Mouse (Mus musculus): ENCODE results near the gene Srgap2. TPM values are rescaled to one million over a fixed set of nuclear protein-coding genes. Genes with fewer than 3 reads are reported as not detected.

Gene Srgap2
- polyA plus RNA-seq, 1 experiment from 2014 or later: 13.4 TPM

- Histone ChIP-seq H3K4me2 (no peak overlapping the region), H3K27ac (replicated peaks) (no peak overlapping the region), H3K9me3 (no peaks in the 10 kb centered on the region), H3K27me3 (no peaks in the 10 kb centered on the region), H3K9ac (no peak overlapping the region), H3K4me3 (no peak overlapping the region), H3K4me1 (replicated peaks) (peaks cover 24% of the 10 kb centered on the region), H3K36me3 (no peaks in the 10 kb centered on the region)
- 78% methylated on average over 3 of the region's 3 CpGs for WGBS
- ATAC-seq (ENCODE audit: low read depth): no peak
Observed at GRCm38 (mm10) chr1:131455355-131455890, 71.7 kb downstream of the Srgap2 start.

- H3K4me1 ChIP-seq (replicated peaks): peaks cover 24% of the 10 kb centered on the region
Observed at GRCm38 (mm10) chr1:131454386-131454785, 72.8 kb downstream of the Srgap2 start.

GRCm38 (mm10) chr1:131453335-131453734, 73.8 kb downstream of the Srgap2 start:
- 19% methylated on average over 1 of the region's 1 CpGs for WGBS

More at GRCm38 (mm10) chr1:131454386-131454785, 72.8 kb downstream of the Srgap2 start:
- WGBS: 82% methylated on average over 2 of the region's 2 CpGs
- Histone ChIP-seq H3K27me3 (no peaks in the 10 kb centered on the region), H3K9ac (no peak overlapping the region), H3K36me3 (no peaks in the 10 kb centered on the region), H3K4me2 (no peak overlapping the region), H3K27ac (replicated peaks) (no peak overlapping the region), H3K4me3 (no peak overlapping the region), H3K9me3 (no peaks in the 10 kb centered on the region)
- no peak for ATAC-seq (ENCODE audit: low read depth)

GRCm38 (mm10) chr1:131448373-131448772, 78.8 kb downstream of the Srgap2 start:
- no peak overlapping the region for H3K4me2 ChIP-seq
- ATAC-seq (ENCODE audit: low read depth): no peak
- peaks cover 9% of the 10 kb centered on the region for H3K4me1 ChIP-seq (replicated peaks)
- no peaks in the 10 kb centered on the region for H3K27me3 ChIP-seq
- no peaks in the 10 kb centered on the region for H3K9me3 ChIP-seq
- no peaks in the 10 kb centered on the region for H3K36me3 ChIP-seq
- H3K27ac ChIP-seq (replicated peaks): no peak overlapping the region
- WGBS: 83% methylated on average over 5 of the region's 5 CpGs
- no peak overlapping the region for H3K4me3 ChIP-seq
- no peak overlapping the region for H3K9ac ChIP-seq

More at GRCm38 (mm10) chr1:131453335-131453734, 73.8 kb downstream of the Srgap2 start:
- Histone ChIP-seq H3K27me3 (no peaks in the 10 kb centered on the region), H3K4me3 (no peak overlapping the region), H3K4me2 (no peak overlapping the region), H3K9ac (no peak overlapping the region), H3K36me3 (no peaks in the 10 kb centered on the region), H3K27ac (replicated peaks) (no peak overlapping the region), H3K4me1 (replicated peaks) (peaks cover 24% of the 10 kb centered on the region), H3K9me3 (no peaks in the 10 kb centered on the region)
- 0 out of 2 replicates have a peak, but pooled peaks have one; percentile 36 for ATAC-seq (ENCODE audit: low read depth)

GRCm38 (mm10) chr1:131447333-131447732, 79.8 kb downstream of the Srgap2 start:
- H3K9ac ChIP-seq: no peak overlapping the region

GRCm38 (mm10) chr1:131446577-131446976, 80.6 kb downstream of the Srgap2 start:
- WGBS: 94% methylated on average over 4 of the region's 4 CpGs
- Histone ChIP-seq H3K36me3 (no peaks in the 10 kb centered on the region), H3K4me1 (replicated peaks) (no peaks in the 10 kb centered on the region), H3K27ac (replicated peaks) (no peak overlapping the region), H3K4me3 (no peak overlapping the region), H3K9ac (no peak overlapping the region), H3K4me2 (no peak overlapping the region), H3K27me3 (no peaks in the 10 kb centered on the region), H3K9me3 (no peaks in the 10 kb centered on the region)
- no peak for ATAC-seq (ENCODE audit: low read depth)

More at GRCm38 (mm10) chr1:131447333-131447732, 79.8 kb downstream of the Srgap2 start:
- no peaks in the 10 kb centered on the region for H3K4me1 ChIP-seq (replicated peaks)
- no peak overlapping the region for H3K4me3 ChIP-seq
- H3K36me3 ChIP-seq: no peaks in the 10 kb centered on the region
- H3K4me2 ChIP-seq: no peak overlapping the region
- no peaks in the 10 kb centered on the region for H3K9me3 ChIP-seq
- no peak overlapping the region for H3K27ac ChIP-seq (replicated peaks)
- 95% methylated on average over 3 of the region's 3 CpGs for WGBS
- H3K27me3 ChIP-seq: no peaks in the 10 kb centered on the region
- no peak for ATAC-seq (ENCODE audit: low read depth)

- WGBS: 92% methylated on average over 11 of the region's 11 CpGs
- no peak overlapping the region for H3K4me2 ChIP-seq
- H3K27ac ChIP-seq (replicated peaks): no peak overlapping the region
- peaks cover 11% of the 10 kb centered on the region for H3K4me1 ChIP-seq (replicated peaks)
- no peaks in the 10 kb centered on the region for H3K9me3 ChIP-seq
- H3K9ac ChIP-seq: no peak overlapping the region
- H3K27me3 ChIP-seq: no peaks in the 10 kb centered on the region
- ATAC-seq (ENCODE audit: low read depth): no peak
- no peaks in the 10 kb centered on the region for H3K36me3 ChIP-seq
- H3K4me3 ChIP-seq: no peak overlapping the region
Observed at GRCm38 (mm10) chr1:131438556-131438955, 88.6 kb downstream of the Srgap2 start.

- H3K27me3 ChIP-seq: no peaks in the 10 kb centered on the region
- no peak overlapping the region for H3K9ac ChIP-seq
- ATAC-seq (ENCODE audit: low read depth): no peak
- H3K4me3 ChIP-seq: no peak overlapping the region
- H3K4me1 ChIP-seq (replicated peaks): peaks cover 11% of the 10 kb centered on the region
- H3K27ac ChIP-seq (replicated peaks): no peak overlapping the region
- no peaks in the 10 kb centered on the region for H3K36me3 ChIP-seq
- no peaks in the 10 kb centered on the region for H3K9me3 ChIP-seq
- H3K4me2 ChIP-seq: no peak overlapping the region
Observed at GRCm38 (mm10) chr1:131437975-131438374, 89.2 kb downstream of the Srgap2 start.

- 90% methylated on average over 7 of the region's 7 CpGs for WGBS
- no peak for ATAC-seq (ENCODE audit: low read depth)
- no peaks in the 10 kb centered on the region for H3K27me3 ChIP-seq
- H3K4me3 ChIP-seq: no peak overlapping the region
- peaks cover 19% of the 10 kb centered on the region for H3K4me1 ChIP-seq (replicated peaks)
- no peak overlapping the region for H3K9ac ChIP-seq
- H3K4me2 ChIP-seq: no peak overlapping the region
- no peaks in the 10 kb centered on the region for H3K36me3 ChIP-seq
- H3K9me3 ChIP-seq: no peaks in the 10 kb centered on the region
- no peak overlapping the region for H3K27ac ChIP-seq (replicated peaks)
Observed at GRCm38 (mm10) chr1:131436609-131437008, 90.5 kb downstream of the Srgap2 start.

- H3K27ac ChIP-seq (replicated peaks): no peak overlapping the region; the same call in 1 of the 2 replicates
- no peak for ATAC-seq (ENCODE audit: low read depth)
- H3K36me3 ChIP-seq: no peaks in the 10 kb centered on the region
- no peak overlapping the region for H3K4me3 ChIP-seq
- H3K4me2 ChIP-seq: no peak overlapping the region
- H3K9me3 ChIP-seq: no peaks in the 10 kb centered on the region
- peaks cover 42% of the 10 kb centered on the region for H3K4me1 ChIP-seq (replicated peaks)
- WGBS: 69% methylated on average over 5 of the region's 5 CpGs
- no peak overlapping the region for H3K9ac ChIP-seq
- no peaks in the 10 kb centered on the region for H3K27me3 ChIP-seq
Observed at GRCm38 (mm10) chr1:131431456-131432246, 95.5 kb downstream of the Srgap2 start.

GRCm38 (mm10) chr1:131427140-131427821, 99.9 kb downstream of the Srgap2 start:
- no peak overlapping the region for H3K4me3 ChIP-seq
- ATAC-seq (ENCODE audit: low read depth): no peak
- H3K27ac ChIP-seq (replicated peaks): 0 out of 2 replicates have a peak overlapping the region, but pooled peaks have one; percentile 14
- H3K4me2 ChIP-seq: no peak overlapping the region
- no peaks in the 10 kb centered on the region for H3K36me3 ChIP-seq
- H3K9me3 ChIP-seq: no peaks in the 10 kb centered on the region
- no peaks in the 10 kb centered on the region for H3K27me3 ChIP-seq
- no peak overlapping the region for H3K9ac ChIP-seq
- peaks cover 36% of the 10 kb centered on the region for H3K4me1 ChIP-seq (replicated peaks)
- 45% methylated on average over 5 of the region's 5 CpGs for WGBS

- H3K4me2 ChIP-seq: no peak overlapping the region
- no peaks in the 10 kb centered on the region for H3K27me3 ChIP-seq
- H3K9me3 ChIP-seq: no peaks in the 10 kb centered on the region
- no peaks in the 10 kb centered on the region for H3K36me3 ChIP-seq
- no peak overlapping the region for H3K4me3 ChIP-seq
- ATAC-seq (ENCODE audit: low read depth): no peak
- peaks cover 22% of the 10 kb centered on the region for H3K4me1 ChIP-seq (replicated peaks)
- no peak overlapping the region for H3K9ac ChIP-seq
- WGBS: 88% methylated on average over 3 of the region's 3 CpGs
- H3K27ac ChIP-seq (replicated peaks): no peak overlapping the region
Observed at GRCm38 (mm10) chr1:131423061-131423460, 104.1 kb downstream of the Srgap2 start.
